Mouse (Mus musculus) CH12.LX (cell line): ENCODE data around the gene Kcnh2. TPM values are rescaled to one million over a fixed set of nuclear protein-coding genes. Genes with fewer than 3 reads are reported as not detected.

ENCODE experiments used
- DNase-seq: peaks from one replicate; pipeline ENCODE4 v3.0.0-alpha.2; 2013; ENCODE audit errors: extremely low read depth
- H3K27ac ChIP-seq: 2 replicates; pipeline ENCODE4 v1.5.1; 2012; ENCODE audit warnings: low read depth, mild to moderate bottlenecking, control low read depth, moderate library complexity; ENCODE audit not compliant: insufficient read depth
- H3K27me3 ChIP-seq: replicated peaks from 2 replicates; pipeline ENCODE3; 2012; ENCODE audit warnings: inconsistent platforms
- H3K36me3 ChIP-seq, 2 experiments: replicated peaks in 1 of 2; 2 replicates each; pipeline versions ENCODE3 to v1.6.1; 2012; ENCODE audit warnings: inconsistent platforms in 1 of 2, low read length in 1 of 2, mild to moderate bottlenecking in 1 of 2, mixed read lengths in 1 of 2, moderate library complexity in 1 of 2; ENCODE audit not compliant: control insufficient read depth in 1 of 2, insufficient read depth in 1 of 2
- H3K4me1 ChIP-seq, 2 experiments: 2 replicates each; pipeline ENCODE4 v1.6.1; 2012; ENCODE audit warnings: inconsistent platforms in 1 of 2, moderate library complexity in 1 of 2; ENCODE audit not compliant: insufficient read depth in 2 of 2, control insufficient read depth in 1 of 2
- H3K4me2 ChIP-seq: 2 replicates; pipeline ENCODE4 v1.6.1; 2012; ENCODE audit warnings: low read depth, mild to moderate bottlenecking, control low read depth; ENCODE audit not compliant: poor library complexity, insufficient read depth, severe bottlenecking
- H3K4me3 ChIP-seq, 3 experiments: fragments of 150-350 bp in 1 of 3; sonication (generic) in 1 of 3; replicated peaks in 1 of 3; 2 replicates each; pipeline versions ENCODE3 to v1.5.1; 2011 to 2012; ENCODE audit warnings: low read depth in 2 of 3, low read length in 2 of 3, mild to moderate bottlenecking in 2 of 3, moderate library complexity in 2 of 3, control low read depth in 1 of 3, improper control_type of control experiment in 1 of 3, inconsistent platforms in 1 of 3, mixed read lengths in 1 of 3; ENCODE audit not compliant: poor library complexity in 1 of 3
- H3K79me2 ChIP-seq: replicated peaks from 2 replicates; pipeline ENCODE4 v1.6.1; 2012; ENCODE audit warnings: mild to moderate bottlenecking, moderate library complexity; ENCODE audit not compliant: control insufficient read depth, poor library complexity, insufficient read depth, severe bottlenecking; ENCODE audit errors: extremely low read depth
- H3K9ac ChIP-seq: 2 replicates; pipeline ENCODE4 v1.6.1; 2012; ENCODE audit warnings: low read depth, mild to moderate bottlenecking, control low read depth, moderate library complexity; ENCODE audit not compliant: insufficient read depth
- H3K9me3 ChIP-seq: replicated peaks from 2 replicates; pipeline ENCODE3; 2012; ENCODE audit warnings: low read length, inconsistent platforms, mixed read lengths
- BHLHE40 ChIP-seq: IDR thresholded peaks from 2 replicates; pipeline ENCODE4 v1.6.1; 2011; ENCODE audit warnings: mild to moderate bottlenecking, low read depth, low read length, improper control_type of control experiment
- CHD1 ChIP-seq: IDR thresholded peaks from 2 replicates; pipeline ENCODE4 v1.6.1; 2012; ENCODE audit warnings: low read depth, low read length, improper control_type of control experiment, inconsistent platforms
- CHD2 ChIP-seq: IDR thresholded peaks from 2 replicates; pipeline ENCODE4 v1.6.1; 2011; ENCODE audit warnings: low read length, improper control_type of control experiment
- CTCF ChIP-seq, 2 experiments: IDR thresholded peaks in 1 of 2; conservative IDR thresholded peaks in 1 of 2; 2 replicates each; pipeline ENCODE4 v1.5.1; 2011 to 2012; ENCODE audit warnings: low read depth in 2 of 2, low read length in 2 of 2, improper control_type of control experiment in 1 of 2, inconsistent platforms in 1 of 2, mild to moderate bottlenecking in 1 of 2, moderate library complexity in 1 of 2
- ELF1 ChIP-seq: IDR thresholded peaks from 2 replicates; pipeline ENCODE4 v1.6.1; 2014; ENCODE audit warnings: low read depth, mild to moderate bottlenecking, inconsistent platforms, low read length, improper control_type of control experiment
- ETS1 ChIP-seq: conservative IDR thresholded peaks from 2 replicates; pipeline ENCODE4 v1.6.1; 2012; ENCODE audit warnings: low read depth, mild to moderate bottlenecking, inconsistent platforms, low read length, improper control_type of control experiment, moderate library complexity
- IRF4 ChIP-seq: IDR thresholded peaks from 2 replicates; pipeline ENCODE4 v1.6.1; 2014; ENCODE audit warnings: low read depth, mild to moderate bottlenecking, inconsistent platforms, low read length, improper control_type of control experiment
- JUND ChIP-seq: conservative IDR thresholded peaks from 2 replicates; pipeline ENCODE4 v1.6.1; 2011; ENCODE audit warnings: low read depth, low read length, improper control_type of control experiment
- MAFK ChIP-seq: IDR thresholded peaks from 2 replicates; pipeline ENCODE4 v1.6.1; 2011; ENCODE audit warnings: low read length, improper control_type of control experiment; ENCODE audit not compliant: insufficient replicate concordance
- MAX ChIP-seq: IDR thresholded peaks from 2 replicates; pipeline ENCODE4 v1.6.1; 2011; ENCODE audit warnings: low read length, improper control_type of control experiment
- MAZ ChIP-seq: IDR thresholded peaks from 2 replicates; pipeline ENCODE4 v1.6.1; 2012; ENCODE audit warnings: low read depth, mild to moderate bottlenecking, inconsistent platforms, low read length, improper control_type of control experiment, moderate library complexity
- MEF2A ChIP-seq: IDR thresholded peaks from 2 replicates; pipeline ENCODE4 v1.6.1; 2014; ENCODE audit warnings: low read depth, mild to moderate bottlenecking, inconsistent platforms, low read length, improper control_type of control experiment, borderline replicate concordance
- MXI1 ChIP-seq: IDR thresholded peaks from 2 replicates; pipeline ENCODE4 v1.6.1; 2011; ENCODE audit warnings: mild to moderate bottlenecking, low read depth, low read length, improper control_type of control experiment
- MYC ChIP-seq: IDR thresholded peaks from 2 replicates; pipeline ENCODE4 v1.6.1; 2011; ENCODE audit warnings: low read depth, mild to moderate bottlenecking, improper control_type of control experiment, low read length
- NRF1 ChIP-seq: IDR thresholded peaks from 2 replicates; pipeline ENCODE4 v1.6.1; 2014; ENCODE audit warnings: low read depth, mild to moderate bottlenecking, inconsistent platforms, low read length, improper control_type of control experiment, moderate library complexity
- PAX5 ChIP-seq: IDR thresholded peaks from 2 replicates; pipeline ENCODE4 v1.6.1; 2012; ENCODE audit warnings: low read length, inconsistent platforms, mixed read lengths
- RAD21 ChIP-seq: IDR thresholded peaks from 2 replicates; pipeline ENCODE4 v1.6.1; 2011; ENCODE audit warnings: low read depth, mild to moderate bottlenecking, low read length, improper control_type of control experiment, moderate library complexity
- SIN3A ChIP-seq: IDR thresholded peaks from 2 replicates; pipeline ENCODE4 v1.6.1; 2012; ENCODE audit warnings: low read length, improper control_type of control experiment, inconsistent platforms
- TCF12 ChIP-seq: IDR thresholded peaks from 2 replicates; pipeline ENCODE4 v1.6.1; 2014; ENCODE audit warnings: low read depth, mild to moderate bottlenecking, inconsistent platforms, low read length, improper control_type of control experiment
- UBTF ChIP-seq: IDR thresholded peaks from 2 replicates; pipeline ENCODE4 v1.6.1; 2012; ENCODE audit warnings: low read depth, mild to moderate bottlenecking, inconsistent platforms, low read length, improper control_type of control experiment, moderate library complexity
- USF2 ChIP-seq: conservative IDR thresholded peaks from 2 replicates; pipeline ENCODE4 v1.6.1; 2011; ENCODE audit warnings: low read depth, low read length, improper control_type of control experiment
- ZKSCAN1 ChIP-seq: IDR thresholded peaks from 2 replicates; pipeline ENCODE4 v1.6.1; 2012; ENCODE audit warnings: low read depth, inconsistent platforms, low read length, improper control_type of control experiment, borderline replicate concordance
- dilution Hi-C: fragments of 300-500 bp; cut with MboI; formaldehyde crosslinking; loops from 2 replicates; pipeline ENCODE4 v1.14.3; 2020; ENCODE audit warnings: low sequenced_read_pairs; ENCODE audit not compliant: extremely low pct_unique_long_range_greater_than_20kb, extremely low pct_ligation_motif_present
- in situ Hi-C: fragments of 300-500 bp; cut with MboI; formaldehyde crosslinking; loops from 3 replicates; pipeline ENCODE4 v1.14.3; 2019; ENCODE audit warnings: low sequenced_read_pairs, low pct_ligation_motif_present, low pct_unique_long_range_greater_than_20kb, mixed read lengths
- polyA plus RNA-seq: library from polyadenylated mRNA; unstranded; fragments of >175 nt; gene quantifications from 2 replicates; pipeline ENCODE4 v1.2.1, GENCODE M21; 2012; ENCODE audit warnings: low read depth; ENCODE audit not compliant: insufficient read length
- total RNA-seq, 2 experiments: library from RNA; depleted of rRNA; stranded (reverse); fragments of 300-350 nt in 1 of 2; fragments of >200 nt in 1 of 2; gene quantifications; 2 replicates each; pipeline ENCODE4 v1.2.3; 2012 to 2014

Kcnh2 gene
- total and polyA plus RNA-seq, 3 experiments, result 0.30 to 2.8 (median 0.59) TPM

DNA sequence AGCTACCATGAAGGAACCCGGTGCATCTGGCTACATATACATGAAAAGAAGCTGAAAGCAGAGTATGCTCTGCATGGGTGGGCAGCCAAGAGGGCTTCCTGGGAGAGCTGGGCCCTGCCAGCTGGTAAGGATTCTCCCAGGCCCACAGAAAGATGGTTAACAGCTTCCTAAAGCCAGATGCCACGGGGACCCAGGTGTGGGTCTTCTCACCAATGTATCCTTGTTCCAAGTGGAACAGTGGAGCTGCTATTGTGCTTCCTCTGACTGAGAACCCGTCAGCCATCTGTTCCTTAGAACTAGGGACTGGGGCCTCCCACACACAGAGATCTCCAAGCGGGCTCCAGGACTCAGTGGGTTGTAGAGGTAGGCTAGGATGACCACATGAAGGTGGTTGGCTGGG is 5.4 kb upstream of the Kcnh2 start:
- in situ Hi-C loops, result no loop called here
- dilution Hi-C loops, result no loop called here
- H3K27me3 ChIP-seq, result peaks cover 61% of the 10 kb centered on the region

DNA sequence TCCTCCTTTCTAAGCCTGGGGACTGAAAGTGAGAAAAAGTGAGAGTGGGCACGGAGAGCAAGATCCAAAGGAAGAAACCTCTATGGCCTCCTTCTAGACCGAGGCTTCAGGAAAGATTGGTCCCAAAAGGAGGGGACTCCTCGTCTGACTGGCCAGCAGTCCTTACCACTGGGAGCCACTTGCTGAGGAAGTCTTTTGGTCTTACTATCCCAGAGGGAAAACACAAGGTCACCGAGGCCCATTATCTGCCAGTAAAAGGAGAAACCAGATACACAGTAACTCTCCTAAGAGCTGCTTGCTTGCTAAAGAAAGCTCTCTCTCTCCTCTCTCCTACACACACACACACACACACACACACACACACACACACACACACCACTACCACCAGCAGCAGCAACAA is 1.9 kb upstream of the Kcnh2 start:
- H3K9ac ChIP-seq, result no peak overlapping the region
- no peaks in the 10 kb centered on the region for H3K36me3 ChIP-seq
- H3K27ac ChIP-seq, result no peak overlapping the region
- no peak for DNase-seq
- TF ChIP-seq USF2 (no peak), CHD2 (no peak), MAX (no peak), TCF12 (no peak), ZKSCAN1 (no peak), ETS1 (no peak), PAX5 (no peak), MYC (no peak), SIN3A (no peak), UBTF (no peak), BHLHE40 (no peak)
- in situ Hi-C loops, result no loop called here
- H3K4me3 ChIP-seq, result no peak overlapping the region
- H3K9me3 ChIP-seq, result no peaks in the 10 kb centered on the region
- H3K4me1 ChIP-seq, result peaks cover 21 to 24% of the 10 kb centered on the region in 2 experiments
- no peak overlapping the region for H3K4me2 ChIP-seq
- dilution Hi-C loops, result no loop called here
- no peaks in the 10 kb centered on the region for H3K79me2 ChIP-seq
- H3K27me3 ChIP-seq, result peaks cover 76% of the 10 kb centered on the region

More for the DNA sequence above, 5.4 kb upstream of the Kcnh2 start:
- no peak for TF ChIP-seq MAX
- TF ChIP-seq USF2, result no peak
- TF ChIP-seq BHLHE40, result no peak
- no peak for TF ChIP-seq CHD1
- no peak for TF ChIP-seq NRF1
- TF ChIP-seq JUND, result no peak
- TF ChIP-seq MXI1, result no peak
- TF ChIP-seq ELF1, result no peak
- no peak for TF ChIP-seq MYC
- TF ChIP-seq IRF4, result no peak
- no peak for TF ChIP-seq MAFK
- TF ChIP-seq MAZ, result no peak
- TF ChIP-seq CTCF (conservative IDR thresholded peaks at IDR 0.05 in 1 of 2, IDR thresholded peaks at IDR 0.05 in 1 of 2; ENCODE audit: low read depth in 2 of 2, low read length in 2 of 2), result no peak
- TF ChIP-seq RAD21, result no peak
- no peak for TF ChIP-seq MEF2A
- H3K9ac ChIP-seq, result no peak overlapping the region
- no peaks in the 10 kb centered on the region for H3K9me3 ChIP-seq
- no peaks in the 10 kb centered on the region for H3K79me2 ChIP-seq
- H3K4me3 ChIP-seq, result no peak overlapping the region
- no peak overlapping the region for H3K27ac ChIP-seq
- peaks cover 8 to 27% of the 10 kb centered on the region in 2 experiments for H3K4me1 ChIP-seq
- no peaks in the 10 kb centered on the region for H3K36me3 ChIP-seq
- DNase-seq, result no peak
- H3K4me2 ChIP-seq, result no peak overlapping the region
